Mouse (Mus musculus) macrophage (primary cell): Measurements from ENCODE around the gene Serpina12. TPM values are rescaled to one million over a fixed set of nuclear protein-coding genes. Genes with fewer than 3 reads are reported as not detected.

Experiments used
- H3K27ac ChIP-seq: fragments of 350-480 bp; formaldehyde crosslinking; 2 replicates; pipeline ENCODE4 v1.9.0; 2021
- H3K36me3 ChIP-seq: fragments of 350-480 bp; formaldehyde crosslinking; 2 replicates; pipeline ENCODE4 v1.9.0; 2021; ENCODE audit errors: inconsistent target
- H3K4me3 ChIP-seq: fragments of 350-480 bp; formaldehyde crosslinking; 2 replicates; pipeline ENCODE4 v1.9.0; 2021; ENCODE audit errors: inconsistent target
- H3K79me2 ChIP-seq: fragments of 350-480 bp; formaldehyde crosslinking; 2 replicates; pipeline ENCODE4 v1.9.0; 2021; ENCODE audit errors: inconsistent target
- WGBS: methylation state at CpG from one replicate; pipeline ENCODE4 v1.1.7; 2026; ENCODE audit warnings: inconsistent platforms; ENCODE audit not compliant: missing documents; 5-methylcytosine and 5-hydroxymethylcytosine counted together
- polyA plus RNA-seq: library from polyadenylated mRNA; stranded (reverse); fragments of 250-400 nt; gene quantifications from 3 replicates; pipeline ENCODE4 v1.2.4, GENCODE M21; 2018; ENCODE audit warnings: inconsistent platforms

Gene Serpina12
- polyA plus RNA-seq, 1 experiment from 2014 or later = not detected

- WGBS = 19% methylated on average over 7 of the region's 7 CpGs
- H3K27ac ChIP-seq = no peak overlapping the region
- no peaks in the 10 kb centered on the region for H3K79me2 ChIP-seq
- H3K36me3 ChIP-seq = no peaks in the 10 kb centered on the region
- H3K4me3 ChIP-seq = no peak overlapping the region
Measured at GRCm38 (mm10) chr12:103992945-103993344, 51.3 kb downstream of the Serpina12 start.

DNA sequence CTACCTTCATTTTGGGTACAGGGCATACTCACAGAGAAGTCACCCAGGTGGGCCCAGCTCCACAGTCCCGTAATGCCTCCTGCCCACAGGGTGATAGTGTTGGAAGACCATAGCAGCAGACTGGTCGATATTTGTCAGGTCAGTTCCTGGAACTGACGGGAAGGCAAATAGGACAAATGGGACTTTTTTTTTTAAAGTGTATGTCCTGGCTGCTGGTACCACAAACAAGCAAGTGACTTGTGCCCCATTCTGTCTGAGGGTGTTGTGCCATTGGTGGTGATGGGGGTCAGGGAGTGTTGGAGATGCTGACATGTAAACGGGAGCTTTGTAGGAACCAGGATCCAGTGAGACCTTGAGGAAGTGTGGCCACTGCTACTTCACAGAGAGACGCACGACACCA is 54.4 kb downstream of the Serpina12 start, which contains the start of gene Serpina11:
Gene Serpina11 (minus strand): TSS at position 101 of the 400 bp plus-strand sequence.
- 83% methylated on average over 6 of the region's 6 CpGs for WGBS
- H3K4me3 ChIP-seq = no peak within 1 kb of the TSS
- no peak within 1 kb of the TSS for H3K27ac ChIP-seq
- H3K79me2 ChIP-seq = no peaks in the 10 kb centered on the region
- no peaks in the 10 kb centered on the region for H3K36me3 ChIP-seq

DNA sequence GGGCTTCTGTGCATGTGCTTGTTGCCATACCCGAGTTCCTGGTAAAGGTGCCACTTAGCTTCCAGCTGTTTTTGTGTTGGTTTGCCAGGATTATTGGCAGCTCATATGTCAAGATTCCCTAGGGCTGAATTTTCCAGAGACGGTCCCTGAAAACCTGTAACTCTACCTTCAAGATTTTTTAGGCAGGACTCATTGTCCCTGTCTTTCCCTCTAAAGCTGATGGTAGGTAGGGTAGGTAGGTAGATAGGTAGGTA is 54.8 kb downstream of the Serpina12 start:
- Histone ChIP-seq H3K27ac (no peak overlapping the region), H3K4me3 (no peak overlapping the region), H3K36me3 (no peaks in the 10 kb centered on the region), H3K79me2 (no peaks in the 10 kb centered on the region)
- 75% methylated on average over 2 of the region's 2 CpGs for WGBS

GRCm38 (mm10) chr12:103988754-103989513 is 55.3 kb downstream of the Serpina12 start:
- 38% methylated on average over 14 of the region's 14 CpGs for WGBS
- Histone ChIP-seq H3K4me3 (no peak overlapping the region), H3K27ac (no peak overlapping the region), H3K79me2 (no peaks in the 10 kb centered on the region), H3K36me3 (no peaks in the 10 kb centered on the region)

- Histone ChIP-seq H3K4me3 (no peak overlapping the region), H3K27ac (no peak overlapping the region), H3K79me2 (no peaks in the 10 kb centered on the region), H3K36me3 (no peaks in the 10 kb centered on the region)
- 9% methylated on average over 5 of the region's 5 CpGs for WGBS
Measured at GRCm38 (mm10) chr12:103985868-103986267, 58.4 kb downstream of the Serpina12 start.

DNA sequence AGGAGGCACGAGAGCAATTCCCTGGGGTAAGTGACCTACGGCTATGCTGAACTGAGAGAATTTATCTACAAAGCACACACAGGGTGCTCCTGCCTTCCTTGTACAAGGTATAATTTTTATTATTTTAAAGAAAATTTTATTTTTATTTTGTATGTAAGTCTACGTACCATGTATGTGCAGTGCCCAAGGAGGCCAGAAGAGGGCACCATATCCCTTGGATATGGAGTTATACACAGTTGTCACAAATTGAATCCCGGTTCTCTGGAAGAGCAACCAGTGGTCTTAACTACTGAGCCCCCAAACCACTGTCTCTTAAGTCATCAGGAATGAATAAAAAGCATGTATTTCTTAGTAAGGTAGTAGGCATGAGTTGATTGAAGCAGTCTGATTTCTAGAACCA is 59.3 kb downstream of the Serpina12 start:
- WGBS = 64% methylated on average over 4 of the region's 4 CpGs
- Histone ChIP-seq H3K36me3 (no peaks in the 10 kb centered on the region), H3K79me2 (no peaks in the 10 kb centered on the region), H3K27ac (no peak overlapping the region), H3K4me3 (no peak overlapping the region)

DNA sequence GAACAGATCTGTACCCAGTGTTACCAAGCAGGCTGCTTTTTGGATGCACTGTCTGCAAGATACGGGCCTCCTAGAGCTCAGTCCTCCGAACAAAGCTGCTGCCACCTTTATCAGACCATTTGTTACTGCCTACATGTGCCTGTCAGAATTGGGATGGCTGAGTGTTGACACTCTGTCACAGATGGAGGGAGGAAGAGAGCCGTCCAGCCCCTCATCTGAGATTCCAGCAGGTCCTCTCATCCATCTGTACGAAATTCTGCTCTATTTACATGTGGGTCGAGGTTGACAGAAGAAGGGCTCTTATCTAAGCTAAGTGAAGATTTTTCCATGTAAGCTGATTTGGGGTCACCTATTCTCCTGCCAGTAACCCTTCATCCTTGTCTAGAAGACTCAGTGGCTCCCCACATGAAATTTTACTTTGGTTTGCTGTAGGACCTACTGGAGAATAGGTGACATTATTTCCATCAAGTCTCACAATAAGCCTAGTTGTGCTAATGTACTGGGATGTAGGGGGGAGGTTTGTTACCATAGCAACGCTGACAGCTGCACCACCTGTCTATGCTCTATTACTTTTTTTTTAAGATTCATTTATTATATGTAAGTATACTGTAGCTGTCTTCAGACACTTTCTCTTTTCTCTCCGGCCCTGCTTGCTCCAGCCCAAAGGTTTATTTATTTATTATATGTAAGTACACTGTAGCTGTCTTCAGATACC is 62.4 kb downstream of the Serpina12 start:
- WGBS = 77% methylated on average over 5 of the region's 7 CpGs
- no peak overlapping the region for H3K27ac ChIP-seq
- H3K36me3 ChIP-seq = no peaks in the 10 kb centered on the region
- no peaks in the 10 kb centered on the region for H3K79me2 ChIP-seq
- no peak overlapping the region for H3K4me3 ChIP-seq

Other genes starting within 250 kb of the Serpina12 start
- gene Serpina1b, start 214.1 kb downstream of the Serpina12 start, polyA plus RNA-seq = not detected in 3 replicates
- not detected in 3 replicates for gene Serpina1a, start 180.9 kb downstream of the Serpina12 start, polyA plus RNA-seq
- not detected in 3 replicates for gene Serpina1c, start 139.6 kb downstream of the Serpina12 start, polyA plus RNA-seq
- not detected in 3 replicates for gene Serpina1e, start 85.5 kb downstream of the Serpina12 start, polyA plus RNA-seq
- not detected in 3 replicates for gene Serpina11, start 54.5 kb downstream of the Serpina12 start, polyA plus RNA-seq
- not detected in 3 replicates for gene Serpina9, start 30.7 kb downstream of the Serpina12 start, polyA plus RNA-seq
- gene Serpina5, start 56.7 kb upstream of the Serpina12 start, polyA plus RNA-seq = not detected in 3 replicates
- gene Serpina3a, start 68.3 kb upstream of the Serpina12 start, polyA plus RNA-seq = not detected in 3 replicates
- 0.14 TPM in 1 of 3 replicates, not detected in the others for gene Serpina3b, start 83.6 kb upstream of the Serpina12 start, polyA plus RNA-seq
- not detected in 3 replicates for gene Serpina3c, start 109.4 kb upstream of the Serpina12 start, polyA plus RNA-seq
- gene Serpina3f, start 170.1 kb upstream of the Serpina12 start, polyA plus RNA-seq = 0.31 to 2.0 TPM (median 0.44 TPM) in 3 replicates
- gene Serpina3g, start 191.8 kb upstream of the Serpina12 start, polyA plus RNA-seq = 1.4 to 6.2 TPM (median 1.5 TPM) in 3 replicates
- not detected in 3 replicates for gene Serpina3i, start 218.7 kb upstream of the Serpina12 start, polyA plus RNA-seq